Mouse (Mus musculus) cortical plate, adult 2 months (tissue): ENCODE data around the gene 1700001F09Rik.
"Not testable (repeated sequence)": the region's sequence is repeated elsewhere in the genome, so short reads cannot be mapped to it uniquely, and the experiment has no call there.

Experiments used
- CTCF ChIP-seq: fragments of 200-500 bp; IDR thresholded peaks from 2 replicates; pipeline ENCODE4 v1.5.1; 2011; ENCODE audit warnings: mild to moderate bottlenecking, control low read depth, low read length; ENCODE audit not compliant: insufficient read depth; ENCODE audit errors: extremely low read depth
- POLR2A ChIP-seq: fragments of 200-500 bp; IDR thresholded peaks from 2 replicates; pipeline ENCODE4 v1.6.1; 2011; ENCODE audit warnings: mild to moderate bottlenecking, low read length, control low read depth; ENCODE audit not compliant: insufficient read depth; ENCODE audit errors: extremely low read depth

DNA sequence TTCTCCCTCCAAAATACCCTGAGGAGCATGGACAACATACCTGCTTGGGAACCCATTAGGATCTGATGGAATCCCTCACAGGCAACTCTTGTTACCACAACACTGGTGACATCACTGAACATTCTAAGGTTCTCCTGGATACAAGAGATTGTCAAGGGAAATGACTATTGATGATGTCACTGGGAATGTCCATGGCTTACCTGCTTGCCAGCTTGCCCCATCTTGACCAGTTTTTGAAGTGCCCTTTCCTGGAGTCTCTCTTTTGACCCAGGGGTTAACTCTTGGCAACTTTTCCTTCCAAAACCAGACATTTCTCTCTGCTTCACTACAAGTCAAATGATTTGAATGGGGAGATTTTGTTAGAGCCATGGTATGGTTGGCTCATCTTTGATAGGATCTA lies at the start of gene 1700001F09Rik:
- not testable (repeated sequence) for TF ChIP-seq CTCF, POLR2A
